Mouse (Mus musculus) brain, embryonic 14.5 days (tissue): ENCODE measurements at regions not wholly inside any gene's neighbourhood (a gene's known extent, or its start where the extent isn't known, plus 50 kb on each side); places are given as distances from the start of the nearest gene placed in this dataset.

Experiments
- DNase-seq: peaks from one replicate; pipeline ENCODE4 v3.0.0-alpha.2; 2011; ENCODE audit warnings: low read depth
- CTCF ChIP-seq: fragments of 200-500 bp; IDR thresholded peaks from 2 replicates; pipeline ENCODE4 v1.5.1; 2012; ENCODE audit warnings: inconsistent platforms, mild to moderate bottlenecking, moderate library complexity, borderline replicate concordance; ENCODE audit not compliant: insufficient read depth, insufficient read length; ENCODE audit errors: extremely low read depth
- POLR2A ChIP-seq: fragments of 200-500 bp; IDR thresholded peaks from 2 replicates; pipeline ENCODE4 v1.6.1; 2012; ENCODE audit warnings: mild to moderate bottlenecking, inconsistent platforms, borderline replicate concordance; ENCODE audit not compliant: poor library complexity, insufficient read depth, insufficient read length, severe bottlenecking; ENCODE audit errors: extremely low read depth

DNA sequence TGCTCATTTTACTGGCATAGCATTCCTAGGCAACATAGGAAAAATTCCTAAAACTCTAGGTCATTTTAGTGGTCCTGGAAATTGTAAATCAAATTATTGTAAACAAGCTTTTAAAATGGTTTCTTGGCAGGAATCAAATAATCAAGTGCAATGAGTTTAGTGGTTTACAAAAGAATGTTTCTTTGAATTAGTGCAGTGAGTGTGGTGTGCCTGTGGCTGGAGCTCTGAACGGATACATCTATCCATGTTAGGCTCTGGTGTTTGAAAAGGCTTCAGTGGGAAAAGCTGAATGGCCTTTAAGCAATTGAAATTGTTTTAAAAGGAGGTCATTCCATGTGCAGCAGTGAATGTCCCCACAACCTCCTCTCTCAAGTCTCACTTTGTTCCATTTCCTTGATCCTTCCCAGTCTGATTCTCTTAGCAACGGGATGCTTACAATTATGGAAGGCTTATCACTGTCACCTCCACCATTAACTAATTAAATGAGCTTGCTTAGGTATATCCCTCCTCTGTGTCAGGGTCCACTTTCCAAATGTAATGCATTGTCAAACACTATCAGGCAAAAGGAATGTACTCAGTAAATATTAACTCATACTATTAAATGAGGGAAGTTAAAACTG lies 621.1 kb downstream of the Nova1 start:
- peak; percentile 61 for DNase-seq
- no peak for TF ChIP-seq POLR2A
- no peak for TF ChIP-seq CTCF

DNA sequence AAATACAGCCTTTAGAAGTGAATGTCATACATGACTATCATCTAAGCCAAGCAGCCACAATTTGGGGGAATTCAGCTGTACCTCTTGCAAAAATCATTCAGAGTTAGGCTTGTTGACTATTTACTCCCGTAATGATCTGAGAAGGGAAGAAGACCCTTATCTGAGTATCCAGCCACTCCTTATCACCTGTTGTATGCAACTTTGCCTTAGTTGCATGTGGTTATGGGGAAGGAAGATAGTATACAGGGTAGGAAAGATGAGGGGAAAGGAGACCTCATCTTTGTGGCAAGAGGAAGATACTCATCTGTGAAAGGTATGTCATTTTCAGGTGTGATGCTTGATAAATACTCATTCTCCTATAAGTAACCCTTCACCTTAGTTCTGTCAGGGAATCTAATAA lies 624.6 kb downstream of the Nova1 start:
- no peak for TF ChIP-seq POLR2A
- TF ChIP-seq CTCF = no peak
- DNase-seq = no peak
